Mouse (Mus musculus): ENCODE measurements at regions not wholly inside any gene's neighbourhood (a gene's known extent, or its start where the extent isn't known, plus 50 kb on each side); places are given as distances from the start of the nearest gene placed in this dataset.

- TF ChIP-seq MAX (IDR thresholded peaks at IDR 0.05; ENCODE audit: low read depth) (no peak), POLR2A (IDR thresholded peaks at IDR 0.05; ENCODE audit: insufficient read length, low read depth) (no peak), E2F4 (IDR thresholded peaks at IDR 0.05; ENCODE audit: insufficient read depth) (no peak), TCF3 (IDR thresholded peaks at IDR 0.05; ENCODE audit: insufficient read length, low read depth) (no peak)
These were observed 379.3 kb upstream of the Mmadhc start for GRCm38 (mm10) chr2:50675736-50676550.

All from myocyte (in vitro differentiated cells).